Mouse (Mus musculus): ENCODE data around the gene Dand5. TPM values are rescaled to one million over a fixed set of nuclear protein-coding genes. Genes with fewer than 3 reads are reported as not detected.
A peak's percentile ranks its signal among the peaks of the same experiment; 100 is the strongest.

Gene Dand5
- polyA plus RNA-seq, 1 experiment, result 1.8 TPM

DNA sequence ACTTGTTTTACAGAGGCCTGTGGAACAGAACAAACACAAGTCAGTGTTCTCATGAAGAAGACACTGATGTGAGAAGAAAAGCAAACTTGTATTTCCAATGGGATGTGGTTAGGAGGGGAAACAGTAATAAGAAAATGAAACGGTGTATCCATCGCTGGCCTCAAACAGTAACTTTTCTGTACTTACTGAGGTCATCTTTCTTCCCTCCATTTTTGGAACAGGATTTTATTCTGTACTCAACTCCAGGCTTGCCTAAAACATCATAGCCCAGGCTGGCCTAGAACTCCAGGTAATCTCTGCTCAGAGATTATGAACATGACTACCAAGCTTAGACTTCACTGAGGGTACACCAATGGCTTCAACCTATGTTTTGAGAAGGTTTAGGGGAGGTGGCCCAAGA lies 16.8 kb upstream of the Dand5 start:
- no peak overlapping the region for H3K4me3 ChIP-seq (ENCODE audit: extremely low read depth, insufficient read depth, insufficient read length)
- H3K27ac ChIP-seq (ENCODE audit: insufficient read depth, low read length), result no peak overlapping the region
- 80% methylated on average over 2 of the region's 2 CpGs for WGBS
- no peak for TF ChIP-seq CTCF (IDR thresholded peaks at IDR 0.05; ENCODE audit: extremely low read depth, insufficient read depth, insufficient read length, insufficient replicate concordance)
- TF ChIP-seq POLR2A (IDR thresholded peaks at IDR 0.05; ENCODE audit: low read depth, low read length), result no peak
- no peaks in the 10 kb centered on the region for H3K27me3 ChIP-seq (ENCODE audit: control insufficient read depth, insufficient read depth, low read length)
- H3K4me1 ChIP-seq (ENCODE audit: control insufficient read depth, insufficient read depth, insufficient read length), result no peaks in the 10 kb centered on the region
- H3K36me3 ChIP-seq (ENCODE audit: control insufficient read depth, insufficient read depth, low read length), result peaks cover 58% of the 10 kb centered on the region
- no peak for DNase-seq (ENCODE audit: low read depth in 1 of 2, low spot score in 2 of 2)

DNA sequence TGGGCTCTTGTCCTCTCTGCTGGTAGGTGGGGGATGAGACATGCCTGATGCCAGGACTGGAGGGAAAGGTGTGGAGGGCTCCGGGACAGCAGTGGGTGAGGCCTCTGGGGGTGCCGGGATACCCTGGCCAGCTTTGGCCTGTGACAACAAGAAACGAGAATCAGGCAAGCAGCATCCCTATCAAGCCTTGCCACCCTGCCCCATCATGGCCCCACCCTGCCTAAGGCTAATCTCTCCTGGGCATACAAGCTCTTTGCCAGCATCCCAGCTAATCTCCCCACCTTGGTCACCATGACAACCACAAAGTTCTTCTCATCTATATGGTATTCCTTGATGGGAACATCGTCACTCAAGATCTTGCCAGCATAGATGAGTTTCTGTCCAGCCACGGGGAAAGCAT lies 15.9 kb upstream of the Dand5 start:
- Histone ChIP-seq H3K36me3 (ENCODE audit: control insufficient read depth, insufficient read depth, low read length) (peaks cover 57% of the 10 kb centered on the region), H3K27me3 (ENCODE audit: control insufficient read depth, insufficient read depth, low read length) (no peaks in the 10 kb centered on the region), H3K4me3 (ENCODE audit: extremely low read depth, insufficient read depth, insufficient read length) (no peak overlapping the region), H3K4me1 (ENCODE audit: control insufficient read depth, insufficient read depth, insufficient read length) (no peaks in the 10 kb centered on the region; the same call in 1 of the 2 replicates), H3K27ac (ENCODE audit: insufficient read depth, low read length) (peak overlapping the region; percentile 17; the same call in 1 of the 2 replicates)
- TF ChIP-seq POLR2A (IDR thresholded peaks at IDR 0.05; ENCODE audit: low read depth, low read length), result no peak
- TF ChIP-seq CTCF (IDR thresholded peaks at IDR 0.05; ENCODE audit: extremely low read depth, insufficient read depth, insufficient read length, insufficient replicate concordance), result no peak
- WGBS, result 77% methylated on average over 5 of the region's 5 CpGs
- no peak for DNase-seq (ENCODE audit: low read depth in 1 of 2, low spot score in 2 of 2)

DNA sequence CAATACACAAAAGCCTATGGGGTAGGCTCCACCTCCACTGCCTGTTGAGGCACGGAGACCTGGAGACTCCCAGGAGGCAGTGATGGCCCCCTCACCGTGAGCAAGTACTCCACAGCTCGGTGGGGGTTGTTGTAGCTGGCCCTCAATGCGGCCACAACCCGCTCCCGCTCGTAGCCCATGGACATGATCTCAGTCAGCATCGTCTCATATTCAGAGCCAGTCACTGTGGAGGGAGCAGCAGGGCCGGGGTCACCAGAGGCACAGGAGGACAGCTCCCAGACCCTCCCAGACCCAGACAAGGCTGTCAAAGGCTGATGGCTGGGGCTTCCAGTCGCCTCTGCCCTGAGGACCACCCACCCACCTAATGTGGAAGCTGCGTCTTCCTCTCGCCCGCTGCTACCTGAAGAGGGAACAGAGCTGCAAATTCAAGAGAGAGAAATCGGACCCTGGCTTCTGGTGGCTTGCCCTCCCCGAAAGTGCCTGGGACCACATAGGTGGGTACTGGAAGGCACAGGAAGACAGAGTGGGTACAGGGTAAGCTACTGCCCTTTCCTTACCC lies 15.4 kb upstream of the Dand5 start:
- Histone ChIP-seq H3K4me3 (ENCODE audit: extremely low read depth, insufficient read depth, insufficient read length) (no peak overlapping the region), H3K27me3 (ENCODE audit: control insufficient read depth, insufficient read depth, low read length) (no peaks in the 10 kb centered on the region), H3K4me1 (ENCODE audit: control insufficient read depth, insufficient read depth, insufficient read length) (no peaks in the 10 kb centered on the region; the same call in 1 of the 2 replicates), H3K27ac (ENCODE audit: insufficient read depth, low read length) (peak overlapping the region; percentile 37; the same call in 1 of the 2 replicates), H3K36me3 (ENCODE audit: control insufficient read depth, insufficient read depth, low read length) (peaks cover 51% of the 10 kb centered on the region)
- DNase-seq (ENCODE audit: low read depth in 1 of 2, low spot score in 2 of 2), result no peak
- no peak for TF ChIP-seq POLR2A (IDR thresholded peaks at IDR 0.05; ENCODE audit: low read depth, low read length)
- no peak for TF ChIP-seq CTCF (IDR thresholded peaks at IDR 0.05; ENCODE audit: extremely low read depth, insufficient read depth, insufficient read length, insufficient replicate concordance)
- 89% methylated on average over 15 of the region's 15 CpGs for WGBS

DNA sequence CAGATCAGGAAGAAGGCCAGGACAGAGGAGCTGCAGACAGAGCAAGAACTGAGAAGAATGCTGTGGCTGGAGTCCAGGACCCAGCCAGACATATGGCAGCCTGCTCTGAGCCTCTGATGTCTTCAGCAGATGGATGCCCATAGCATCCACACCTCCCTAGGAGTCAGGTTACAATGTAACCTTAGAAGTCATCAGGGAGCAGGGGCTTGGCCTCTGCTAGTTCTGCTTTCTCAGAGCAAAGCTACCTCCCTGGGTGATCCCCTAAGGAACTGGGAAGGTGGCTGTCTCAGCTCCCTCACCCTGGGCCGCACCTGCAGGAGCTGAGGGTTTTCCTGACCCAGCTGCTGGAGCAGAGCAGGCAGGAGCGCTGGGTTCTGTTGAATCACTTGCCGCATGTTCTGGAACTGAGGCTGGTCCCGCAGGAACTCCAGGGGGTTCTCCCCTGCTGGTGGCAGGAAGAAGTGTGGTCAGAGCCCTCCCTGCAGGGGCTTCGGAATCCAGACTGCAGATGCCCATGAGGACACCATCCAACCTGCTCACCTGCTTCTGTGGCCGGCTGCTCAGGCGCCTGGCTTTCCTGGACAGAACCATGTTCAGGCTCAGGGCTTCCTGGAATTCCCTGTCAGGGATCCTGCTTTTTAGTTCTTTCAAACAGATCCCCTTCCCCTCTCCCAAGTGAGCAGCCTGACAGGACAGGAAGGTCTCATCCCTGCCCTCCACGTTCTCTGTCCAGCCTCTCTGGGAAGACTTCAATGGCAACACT lies 14.7 kb upstream of the Dand5 start:
- no peak for DNase-seq (ENCODE audit: low read depth in 1 of 2, low spot score in 2 of 2)
- H3K4me1 ChIP-seq (ENCODE audit: control insufficient read depth, insufficient read depth, insufficient read length), result no peaks in the 10 kb centered on the region; the same call in 1 of the 2 replicates
- TF ChIP-seq POLR2A (IDR thresholded peaks at IDR 0.05; ENCODE audit: low read depth, low read length) (no peak), CTCF (IDR thresholded peaks at IDR 0.05; ENCODE audit: extremely low read depth, insufficient read depth, insufficient read length, insufficient replicate concordance) (no peak)
- WGBS, result 94% methylated on average over 8 of the region's 8 CpGs
- H3K36me3 ChIP-seq (ENCODE audit: control insufficient read depth, insufficient read depth, low read length), result peaks cover 45% of the 10 kb centered on the region
- no peak overlapping the region for H3K4me3 ChIP-seq (ENCODE audit: extremely low read depth, insufficient read depth, insufficient read length)
- peak overlapping the region; percentile 37; the same call in 1 of the 2 replicates for H3K27ac ChIP-seq (ENCODE audit: insufficient read depth, low read length)
- no peaks in the 10 kb centered on the region for H3K27me3 ChIP-seq (ENCODE audit: control insufficient read depth, insufficient read depth, low read length)

DNA sequence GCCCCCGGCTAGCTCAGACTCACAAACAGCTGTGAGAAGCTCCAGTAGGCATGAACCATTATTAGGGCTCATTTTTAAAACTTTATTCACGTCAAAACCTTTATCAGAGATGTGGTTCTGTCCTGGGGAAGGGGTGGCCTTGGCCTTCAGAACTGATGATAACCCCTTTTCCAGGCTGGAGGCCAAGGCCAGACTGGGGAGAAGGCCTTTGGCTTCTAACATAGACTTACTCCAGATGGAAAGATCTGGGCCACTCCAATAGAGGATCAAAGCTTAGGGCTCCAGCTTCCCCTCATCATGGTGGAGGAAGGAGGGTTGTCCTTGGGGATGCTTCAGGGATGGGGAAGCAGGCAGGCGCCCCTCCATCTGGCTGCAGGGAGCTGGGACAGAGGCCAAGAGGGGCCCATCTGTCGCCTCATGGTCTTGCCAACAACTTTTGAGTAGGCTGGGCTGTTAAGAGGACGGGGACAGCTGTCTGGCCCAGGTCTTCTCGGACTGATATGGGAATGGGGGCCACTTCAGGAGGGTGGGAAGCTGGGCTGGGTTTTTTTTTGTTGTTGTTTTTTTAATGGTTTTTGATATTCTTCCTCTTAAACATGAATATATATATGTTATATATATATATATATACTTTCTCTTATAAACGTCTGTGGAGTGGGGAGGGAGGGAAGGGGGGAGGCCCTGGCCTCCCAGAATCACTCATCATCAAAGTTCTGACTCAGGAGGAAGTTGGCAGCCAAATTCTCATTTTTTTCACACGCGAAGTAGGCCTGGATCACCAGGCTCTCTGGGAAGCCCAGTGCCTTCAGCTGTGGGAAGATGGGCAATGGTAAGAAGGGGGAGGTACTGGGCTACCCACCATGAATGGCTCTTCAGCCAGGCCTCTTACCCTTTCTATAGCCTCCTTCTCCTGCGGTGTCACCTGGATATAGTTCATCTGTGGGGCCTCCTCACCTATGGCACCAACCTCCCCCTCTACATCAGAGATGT lies 12.5 kb upstream of the Dand5 start:
- DNase-seq (ENCODE audit: low read depth in 1 of 2, low spot score in 2 of 2), result no peak
- Histone ChIP-seq H3K4me3 (ENCODE audit: extremely low read depth, insufficient read depth, insufficient read length) (no peak overlapping the region), H3K4me1 (ENCODE audit: control insufficient read depth, insufficient read depth, insufficient read length) (no peaks in the 10 kb centered on the region; the same call in 1 of the 2 replicates), H3K27me3 (ENCODE audit: control insufficient read depth, insufficient read depth, low read length) (no peaks in the 10 kb centered on the region), H3K27ac (ENCODE audit: insufficient read depth, low read length) (no peak overlapping the region), H3K36me3 (ENCODE audit: control insufficient read depth, insufficient read depth, low read length) (peaks cover 40% of the 10 kb centered on the region)
- WGBS, result 76% methylated on average over 10 of the region's 10 CpGs
- TF ChIP-seq CTCF (IDR thresholded peaks at IDR 0.05; ENCODE audit: extremely low read depth, insufficient read depth, insufficient read length, insufficient replicate concordance) (no peak), POLR2A (IDR thresholded peaks at IDR 0.05; ENCODE audit: low read depth, low read length) (no peak)

DNA sequence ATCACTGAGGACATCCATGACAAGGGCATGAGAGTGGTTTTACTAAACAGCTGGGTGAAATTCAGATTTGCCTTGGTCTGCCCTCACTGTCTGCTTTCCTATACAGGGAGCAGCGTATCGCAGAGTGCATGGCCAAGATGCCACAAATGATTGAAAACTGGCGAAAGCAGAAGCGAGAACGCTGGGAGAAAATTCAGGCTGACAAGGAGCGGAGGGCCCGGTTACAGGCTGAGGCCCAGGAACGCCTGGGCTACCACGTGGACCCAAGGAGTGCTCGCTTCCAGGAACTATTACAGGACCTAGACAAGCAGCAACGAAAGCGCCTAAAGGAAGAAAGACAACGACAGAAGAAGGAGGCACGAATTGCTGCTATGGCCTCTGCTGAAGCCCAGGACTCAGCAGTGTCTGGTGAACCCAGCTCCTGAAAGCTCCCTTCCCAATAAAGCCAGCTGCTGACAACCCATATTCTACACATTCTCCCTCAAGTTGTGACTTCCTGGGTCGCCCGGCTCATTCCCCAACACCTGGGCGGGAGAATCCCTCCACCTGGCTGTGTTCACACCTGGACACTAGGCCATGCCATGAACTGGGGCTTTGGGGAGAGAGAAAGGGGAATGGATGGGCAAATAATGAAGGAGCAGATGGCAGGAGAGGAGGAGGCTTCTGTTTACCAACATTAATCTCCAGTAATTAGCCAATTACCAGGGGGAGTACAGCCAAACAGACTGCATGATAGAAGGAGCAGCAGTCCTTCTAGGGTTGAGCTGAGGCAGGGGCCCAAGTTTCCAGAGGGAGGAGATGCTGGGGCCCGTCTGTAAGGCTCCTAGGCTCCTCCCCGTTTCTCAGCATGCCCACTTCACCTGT lies 11.6 kb upstream of the Dand5 start:
- Histone ChIP-seq H3K27ac (ENCODE audit: insufficient read depth, low read length) (no peak overlapping the region), H3K4me3 (ENCODE audit: extremely low read depth, insufficient read depth, insufficient read length) (no peak overlapping the region), H3K4me1 (ENCODE audit: control insufficient read depth, insufficient read depth, insufficient read length) (no peaks in the 10 kb centered on the region; the same call in 1 of the 2 replicates), H3K27me3 (ENCODE audit: control insufficient read depth, insufficient read depth, low read length) (no peaks in the 10 kb centered on the region), H3K36me3 (ENCODE audit: control insufficient read depth, insufficient read depth, low read length) (peaks cover 40% of the 10 kb centered on the region)
- WGBS, result 91% methylated on average over 19 of the region's 19 CpGs
- no peak for DNase-seq (ENCODE audit: low read depth in 1 of 2, low spot score in 2 of 2)
- TF ChIP-seq POLR2A (IDR thresholded peaks at IDR 0.05; ENCODE audit: low read depth, low read length), result no peak
- no peak for TF ChIP-seq CTCF (IDR thresholded peaks at IDR 0.05; ENCODE audit: extremely low read depth, insufficient read depth, insufficient read length, insufficient replicate concordance)

Data from spleen, adult 2 months (tissue).